Mouse (Mus musculus) heart, embryonic 13.5 days (tissue): Measurements from ENCODE around the gene Dagla. TPM values are rescaled to one million over a fixed set of nuclear protein-coding genes. Genes with fewer than 3 reads are reported as not detected.

ENCODE experiments used
- ATAC-seq: fragments of 200-750 bp; cut with Nextera tagmentation; 2 replicates; pipeline ENCODE4 v1.8.0; 2017; ENCODE audit warnings: moderate TSS enrichment; ENCODE audit not compliant: insufficient number of reproducible peaks, low FRiP score, low TSS enrichment; ENCODE audit errors: extremely low read depth
- H3K27ac ChIP-seq: fragments of 300-500 bp; sonication (generic); replicated peaks from 2 replicates; pipeline ENCODE4 v1.5.1; 2015; ENCODE audit warnings: moderate library complexity, mild to moderate bottlenecking, inconsistent platforms
- H3K27me3 ChIP-seq: fragments of 300-500 bp; sonication (generic); replicated peaks from 2 replicates; pipeline ENCODE4 v1.6.1; 2015; ENCODE audit warnings: mild to moderate bottlenecking, inconsistent platforms
- H3K36me3 ChIP-seq: fragments of 300-500 bp; sonication (generic); 2 replicates; pipeline ENCODE4 v1.6.1; 2015; ENCODE audit warnings: mild to moderate bottlenecking, inconsistent platforms
- H3K4me1 ChIP-seq: fragments of 300-500 bp; sonication (generic); 2 replicates; pipeline ENCODE4 v1.6.1; 2015; ENCODE audit warnings: inconsistent platforms
- H3K4me2 ChIP-seq: fragments of 300-500 bp; sonication (generic); 2 replicates; pipeline ENCODE4 v1.6.1; 2015; ENCODE audit warnings: inconsistent platforms, mild to moderate bottlenecking, moderate library complexity
- H3K4me3 ChIP-seq: fragments of 300-500 bp; sonication (generic); 2 replicates; pipeline ENCODE4 v1.5.1; 2015; ENCODE audit warnings: moderate library complexity, mild to moderate bottlenecking, inconsistent platforms
- H3K9ac ChIP-seq: fragments of 300-500 bp; sonication (generic); 2 replicates; pipeline ENCODE4 v1.6.1; 2015; ENCODE audit warnings: inconsistent platforms, mild to moderate bottlenecking, moderate library complexity
- H3K9me3 ChIP-seq: fragments of 300-500 bp; sonication (generic); 2 replicates; pipeline ENCODE4 v1.6.1; 2016; ENCODE audit warnings: inconsistent platforms
- WGBS: fragments of 180-500 bp; shearing (Covaris S2); methylation state at CpG from one replicate; pipeline ENCODE4 v1.1.7; 2015; ENCODE audit warnings: mixed read lengths; 5-methylcytosine and 5-hydroxymethylcytosine counted together
- polyA plus RNA-seq: library from polyadenylated mRNA; unstranded; fragments of >200 nt; fragmentation: Nextera tagmentation; extraction: Ambion mirVana; gene quantifications from 2 replicates; pipeline ENCODE4 v1.2.1, GENCODE M21; 2015

Gene Dagla
- polyA plus RNA-seq, 1 experiment from 2014 or later: 0.96 TPM

GRCm38 (mm10) chr19:10294631-10295562 is 9.8 kb downstream of the Dagla start:
- Histone ChIP-seq H3K4me1 (peaks cover 58% of the 10 kb centered on the region), H3K27me3 (peaks cover 24% of the 10 kb centered on the region; the same call in 1 of the 2 replicates), H3K4me3 (no peak overlapping the region), H3K27ac (peak overlapping the region; percentile 51), H3K9me3 (no peaks in the 10 kb centered on the region), H3K9ac (peak overlapping the region; percentile 3; the same call in 1 of the 2 replicates), H3K36me3 (no peaks in the 10 kb centered on the region), H3K4me2 (peak overlapping the region; percentile 33)
- 51% methylated on average over 20 of the region's 20 CpGs for WGBS
- no peak for ATAC-seq

GRCm38 (mm10) chr19:10293987-10294386 is 10.7 kb downstream of the Dagla start:
- Histone ChIP-seq H3K27me3 (peaks cover 18% of the 10 kb centered on the region; the same call in 1 of the 2 replicates), H3K4me2 (no peak overlapping the region), H3K36me3 (no peaks in the 10 kb centered on the region), H3K9ac (no peak overlapping the region), H3K4me1 (peaks cover 64% of the 10 kb centered on the region), H3K9me3 (no peaks in the 10 kb centered on the region), H3K4me3 (no peak overlapping the region), H3K27ac (peak overlapping the region; percentile 51; the same call in 1 of the 2 replicates)
- WGBS: 60% methylated on average over 5 of the region's 5 CpGs
- no peak for ATAC-seq

- Histone ChIP-seq H3K9ac (no peak overlapping the region), H3K9me3 (no peaks in the 10 kb centered on the region), H3K27me3 (peaks cover 10% of the 10 kb centered on the region; the same call in 1 of the 2 replicates), H3K36me3 (no peaks in the 10 kb centered on the region), H3K4me2 (no peak overlapping the region), H3K4me3 (no peak overlapping the region), H3K27ac (no peak overlapping the region), H3K4me1 (peaks cover 54% of the 10 kb centered on the region)
- WGBS: 69% methylated on average over 9 of the region's 9 CpGs
- no peak for ATAC-seq
Measured at GRCm38 (mm10) chr19:10291896-10292490, 12.7 kb downstream of the Dagla start.

GRCm38 (mm10) chr19:10290153-10290945 is 14.3 kb downstream of the Dagla start:
- no peak overlapping the region for H3K4me3 ChIP-seq
- H3K36me3 ChIP-seq: no peaks in the 10 kb centered on the region
- peaks cover 49% of the 10 kb centered on the region for H3K4me1 ChIP-seq
- H3K27ac ChIP-seq: peak overlapping the region; percentile 40; the same call in 1 of the 2 replicates
- no peaks in the 10 kb centered on the region for H3K9me3 ChIP-seq
- 55% methylated on average over 16 of the region's 16 CpGs for WGBS
- ATAC-seq: no peak
- H3K9ac ChIP-seq: 0 out of 2 replicates have a peak overlapping the region, but pooled peaks have one; percentile 28
- H3K27me3 ChIP-seq: peaks cover 6% of the 10 kb centered on the region; the same call in 1 of the 2 replicates
- H3K4me2 ChIP-seq: no peak overlapping the region

GRCm38 (mm10) chr19:10289609-10290150 is 15.0 kb downstream of the Dagla start:
- H3K4me2 ChIP-seq: no peak overlapping the region
- no peaks in the 10 kb centered on the region for H3K9me3 ChIP-seq
- H3K36me3 ChIP-seq: no peaks in the 10 kb centered on the region
- WGBS: 46% methylated on average over 4 of the region's 4 CpGs
- peak overlapping the region; percentile 40; the same call in 1 of the 2 replicates for H3K27ac ChIP-seq
- no peak for ATAC-seq
- H3K27me3 ChIP-seq: peaks cover 5% of the 10 kb centered on the region; the same call in 1 of the 2 replicates
- H3K4me1 ChIP-seq: peaks cover 42% of the 10 kb centered on the region
- H3K9ac ChIP-seq: 0 out of 2 replicates have a peak overlapping the region, but pooled peaks have one; percentile 10
- H3K4me3 ChIP-seq: no peak overlapping the region

GRCm38 (mm10) chr19:10288125-10289040 is 16.3 kb downstream of the Dagla start:
- H3K9me3 ChIP-seq: no peaks in the 10 kb centered on the region
- 77% methylated on average over 8 of the region's 8 CpGs for WGBS
- H3K9ac ChIP-seq: no peak overlapping the region
- peaks cover 32% of the 10 kb centered on the region for H3K4me1 ChIP-seq
- peaks cover 5% of the 10 kb centered on the region; the same call in 1 of the 2 replicates for H3K27me3 ChIP-seq
- H3K27ac ChIP-seq: no peak overlapping the region
- H3K4me3 ChIP-seq: no peak overlapping the region
- no peak for ATAC-seq
- H3K4me2 ChIP-seq: no peak overlapping the region
- no peaks in the 10 kb centered on the region for H3K36me3 ChIP-seq

GRCm38 (mm10) chr19:10286458-10286872 is 18.2 kb downstream of the Dagla start:
- Histone ChIP-seq H3K27me3 (peaks cover 1% of the 10 kb centered on the region; the same call in 1 of the 2 replicates), H3K27ac (0 out of 2 replicates have a peak overlapping the region, but pooled peaks have one; percentile 8), H3K9me3 (no peaks in the 10 kb centered on the region), H3K4me3 (no peak overlapping the region), H3K9ac (0 out of 2 replicates have a peak overlapping the region, but pooled peaks have one; percentile 30), H3K36me3 (no peaks in the 10 kb centered on the region), H3K4me1 (peaks cover 34% of the 10 kb centered on the region), H3K4me2 (no peak overlapping the region)
- WGBS: 76% methylated on average over 10 of the region's 10 CpGs
- no peak for ATAC-seq

- H3K36me3 ChIP-seq: no peaks in the 10 kb centered on the region
- 35% methylated on average over 14 of the region's 14 CpGs for WGBS
- no peak overlapping the region for H3K4me3 ChIP-seq
- ATAC-seq: no peak
- 0 out of 2 replicates have a peak overlapping the region, but pooled peaks have one; percentile 17 for H3K27ac ChIP-seq
- H3K9ac ChIP-seq: peak overlapping the region; percentile 52; the same call in 1 of the 2 replicates
- H3K9me3 ChIP-seq: no peaks in the 10 kb centered on the region
- peak overlapping the region; percentile 10 for H3K4me2 ChIP-seq
- H3K4me1 ChIP-seq: peaks cover 63% of the 10 kb centered on the region
- H3K27me3 ChIP-seq: peaks cover 1% of the 10 kb centered on the region; the same call in 1 of the 2 replicates
Measured at GRCm38 (mm10) chr19:10280771-10281540, 23.7 kb downstream of the Dagla start.

GRCm38 (mm10) chr19:10279668-10280067 is 25.0 kb downstream of the Dagla start:
- H3K4me3 ChIP-seq: no peak overlapping the region
- no peak for ATAC-seq

More at GRCm38 (mm10) chr19:10279668-10280067, 25.0 kb downstream of the Dagla start:
- H3K27me3 ChIP-seq: peaks cover 8% of the 10 kb centered on the region; the same call in 1 of the 2 replicates
- H3K27ac ChIP-seq: no peak overlapping the region
- H3K9me3 ChIP-seq: no peaks in the 10 kb centered on the region
- H3K4me2 ChIP-seq: no peak overlapping the region
- 52% methylated on average over 9 of the region's 9 CpGs for WGBS
- H3K4me1 ChIP-seq: peaks cover 58% of the 10 kb centered on the region
- H3K9ac ChIP-seq: no peak overlapping the region
- no peaks in the 10 kb centered on the region for H3K36me3 ChIP-seq
